Mouse (Mus musculus) 3134 (cell line): ENCODE data around the gene Arhgap25.

ENCODE experiments used
- DNase-seq: peaks from one replicate; pipeline ENCODE4 v3.0.0-alpha.2; 2011; ENCODE audit warnings: low spot score; ENCODE audit not compliant: insufficient read length; ENCODE audit errors: extremely low read depth

Gene Arhgap25

DNA sequence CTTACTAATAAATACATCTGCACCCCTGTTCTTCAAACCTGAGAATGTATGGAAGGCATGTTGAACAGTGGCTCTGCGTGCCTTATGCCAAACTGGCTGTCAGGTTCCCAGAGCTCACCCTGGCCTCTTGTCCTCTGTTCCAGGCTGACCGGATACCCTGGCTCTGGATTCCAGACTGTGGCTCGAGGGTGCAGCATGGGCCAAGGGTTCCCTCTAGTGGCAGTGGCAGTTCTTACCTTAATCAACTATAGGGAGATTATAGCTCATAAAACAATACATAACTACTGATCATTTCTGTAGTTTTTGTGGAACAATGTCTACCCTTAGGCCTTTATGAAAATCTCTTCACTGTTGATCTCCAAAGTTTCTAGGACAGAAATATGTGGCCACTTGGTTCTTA is 82.0 kb downstream of the Arhgap25 start:
- DNase-seq: no peak

DNA sequence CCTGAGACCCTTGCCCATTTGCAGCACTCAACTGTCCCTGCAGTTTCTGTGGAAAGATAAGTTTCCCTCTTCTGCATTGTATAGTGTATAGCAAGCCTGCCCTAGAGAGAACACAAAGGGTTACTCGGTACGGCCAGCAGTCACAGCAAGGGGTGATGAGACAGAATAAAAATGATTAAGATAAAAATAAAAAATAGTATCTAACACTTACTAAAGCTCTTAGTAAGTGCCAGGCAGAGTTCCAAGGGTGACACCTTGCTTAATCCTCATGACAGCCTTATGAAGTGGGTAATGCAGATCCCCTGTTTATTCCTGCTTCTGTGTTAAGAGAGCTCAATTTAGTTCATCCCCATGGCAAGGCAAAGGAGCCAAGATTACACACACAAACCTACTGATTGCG is 83.5 kb downstream of the Arhgap25 start:
- DNase-seq: no peak

DNA sequence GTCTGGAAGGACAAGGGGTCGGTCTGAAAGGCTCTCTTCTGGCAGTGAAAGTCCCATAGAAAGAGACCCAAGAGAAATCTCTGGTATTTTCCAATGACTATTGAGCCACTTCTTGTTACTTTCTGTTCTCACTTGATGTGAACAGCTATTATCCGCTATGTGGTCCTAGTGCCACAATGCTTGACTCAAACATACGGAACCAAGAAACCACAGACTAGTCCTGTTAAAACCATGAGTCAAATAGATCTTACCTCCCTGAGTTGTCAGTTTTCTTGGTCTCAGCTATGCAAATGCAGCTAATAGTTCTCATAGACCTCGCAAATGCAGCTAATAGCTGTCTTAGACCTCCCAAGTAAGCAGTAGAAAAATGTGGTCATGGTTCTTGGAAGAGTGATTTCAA is 85.8 kb downstream of the Arhgap25 start:
- no peak for DNase-seq

DNA sequence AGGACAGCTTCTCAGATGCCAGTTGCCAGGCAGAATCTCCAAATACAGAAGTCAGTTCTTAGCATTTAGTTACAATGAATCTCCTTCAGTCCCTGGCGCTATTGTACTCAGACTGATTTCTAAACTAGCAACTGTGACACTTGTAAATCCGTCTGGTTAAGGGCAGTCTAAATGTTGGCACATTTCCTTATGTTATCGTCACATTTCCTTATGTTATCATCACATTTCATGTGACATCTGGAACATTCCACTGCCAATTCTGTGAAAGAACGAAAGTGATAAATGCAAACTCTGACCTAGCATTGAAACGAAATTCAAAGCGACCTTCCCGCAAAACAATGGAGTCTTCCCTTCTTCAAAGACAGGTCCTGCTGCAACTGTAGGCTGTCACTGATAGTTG is 87.8 kb downstream of the Arhgap25 start:
- DNase-seq: no peak

- DNase-seq: no peak
Measured at GRCm38 (mm10) chr6:87443253-87443652, 89.8 kb downstream of the Arhgap25 start.

DNA sequence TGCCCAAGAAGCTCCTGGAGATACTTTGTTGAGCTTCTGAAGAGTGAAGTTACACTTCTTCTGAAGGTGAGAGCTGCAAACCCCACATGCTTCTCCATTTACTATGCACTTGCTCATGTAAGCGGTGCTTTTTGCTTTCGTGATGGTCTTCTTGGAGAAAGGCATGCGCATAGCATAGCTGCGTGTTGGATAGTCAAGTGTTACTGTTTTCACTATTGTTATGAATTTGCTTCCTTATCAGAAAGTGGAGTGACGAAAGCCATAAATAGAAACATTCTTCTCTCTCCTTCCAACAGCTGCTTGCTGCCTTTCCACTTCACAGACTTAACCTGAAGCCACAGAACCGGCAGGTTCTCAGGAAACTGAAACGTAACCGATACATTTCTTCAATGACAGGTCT is 96.3 kb downstream of the Arhgap25 start:
- DNase-seq: no peak

DNA sequence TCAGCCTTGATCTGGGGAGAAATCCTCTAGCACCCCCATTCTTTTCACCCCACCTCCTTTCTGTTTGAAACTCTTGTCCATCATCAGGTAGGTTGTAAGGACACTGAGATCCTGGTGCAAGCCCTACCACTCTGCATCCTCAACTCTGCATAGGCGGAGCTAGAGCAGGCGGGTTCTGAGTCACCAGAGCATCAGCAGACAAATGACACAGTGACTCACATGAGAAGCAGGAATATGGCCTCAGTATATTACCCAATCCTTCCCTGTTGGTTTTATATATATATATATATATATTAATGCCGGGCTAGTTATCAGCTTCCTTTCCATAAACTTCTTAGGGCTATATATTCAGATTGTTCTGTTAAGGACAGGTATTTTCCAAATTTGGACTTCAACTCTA is 97.3 kb downstream of the Arhgap25 start:
- no peak for DNase-seq

DNA sequence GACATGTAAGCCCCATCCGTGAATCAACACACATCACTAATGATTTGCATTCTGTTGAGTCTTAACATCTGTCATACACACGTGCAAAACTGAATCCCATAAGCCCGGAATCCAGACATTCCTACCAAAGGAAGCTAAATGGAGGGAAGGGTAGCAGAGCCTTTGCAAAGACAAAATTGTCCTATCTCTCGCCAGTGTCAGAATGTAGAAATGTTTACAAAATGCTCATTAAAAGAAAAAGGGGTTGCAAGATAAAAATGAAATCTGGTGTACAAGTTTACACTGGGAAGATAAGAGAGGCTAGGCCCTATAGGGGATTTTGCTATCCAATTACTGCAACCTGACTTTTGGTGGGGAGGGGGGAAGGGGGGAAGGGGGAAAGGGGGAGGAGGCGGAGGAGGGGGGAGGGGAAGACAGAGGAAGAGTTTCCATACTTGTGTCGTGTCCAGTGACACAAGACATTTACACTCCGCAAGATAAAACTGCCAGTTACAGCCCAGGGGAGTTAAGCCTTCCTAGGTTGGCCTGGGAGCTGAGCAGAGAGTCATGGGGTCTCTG is 104.5 kb downstream of the Arhgap25 start, which contains the start of gene Bmp10:
Gene Bmp10, plus strand, starts transcription at position 508 of the 558 bp plus-strand sequence.
- DNase-seq: no peak

DNA sequence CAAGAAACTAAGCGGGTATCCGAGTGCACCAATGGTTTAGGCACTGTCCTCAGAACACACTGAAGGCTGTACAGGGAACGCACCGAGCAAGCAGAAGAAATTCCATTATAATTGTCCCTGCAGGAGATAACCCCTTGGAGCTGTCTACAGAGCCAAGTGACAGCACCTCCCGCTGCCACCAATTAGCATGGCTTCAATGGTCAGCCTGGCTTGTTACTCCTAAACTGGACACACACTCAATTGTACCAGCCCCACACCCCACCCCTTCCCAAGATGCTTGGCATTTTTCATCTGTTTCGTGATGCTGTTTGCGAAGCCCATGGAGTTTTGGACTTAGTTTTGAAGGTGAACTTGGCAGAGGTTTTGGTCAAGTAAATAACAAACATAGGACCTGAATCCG is 105.4 kb downstream of the Arhgap25 start:
- no peak for DNase-seq

- no peak for DNase-seq
Measured at GRCm38 (mm10) chr6:87426954-87427353, 106.1 kb downstream of the Arhgap25 start.

DNA sequence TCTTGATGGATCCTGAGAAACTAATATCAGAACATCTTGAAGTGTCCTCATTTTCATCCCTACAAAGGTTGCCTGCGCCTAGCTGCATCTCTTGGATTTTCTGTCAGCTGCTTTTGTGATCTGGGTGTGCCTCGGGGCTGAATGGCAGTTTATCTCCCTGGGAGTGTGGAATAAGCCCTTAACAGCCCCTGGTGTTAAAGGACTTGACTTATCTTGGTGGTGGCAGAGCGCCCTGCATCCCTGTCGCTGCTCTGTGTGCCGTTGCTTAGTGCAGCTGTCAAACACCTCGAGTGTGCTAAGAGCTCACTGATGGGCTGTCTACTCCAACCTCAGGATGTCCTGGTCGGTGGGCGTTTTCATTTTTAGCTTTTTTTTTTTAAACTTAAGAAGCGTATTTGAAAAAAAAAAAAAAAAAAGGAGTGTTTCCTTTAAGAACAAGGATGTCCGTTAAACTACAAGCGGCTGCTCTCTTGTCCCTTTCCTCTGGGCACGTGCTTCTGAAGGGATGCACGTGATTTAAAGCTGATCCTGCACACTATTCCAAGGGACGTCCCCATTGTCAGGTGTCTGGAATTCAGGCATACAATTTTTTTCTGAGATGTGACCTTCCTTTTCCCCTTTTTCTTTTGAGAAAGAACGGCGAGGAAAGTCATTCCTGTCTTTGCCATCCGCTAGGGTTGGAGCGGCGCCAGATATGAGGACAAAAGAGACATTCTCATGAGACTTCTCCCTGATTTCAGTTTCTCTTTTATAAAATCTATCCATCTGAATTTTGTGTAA is 108.8 kb downstream of the Arhgap25 start:
- DNase-seq: no peak

DNA sequence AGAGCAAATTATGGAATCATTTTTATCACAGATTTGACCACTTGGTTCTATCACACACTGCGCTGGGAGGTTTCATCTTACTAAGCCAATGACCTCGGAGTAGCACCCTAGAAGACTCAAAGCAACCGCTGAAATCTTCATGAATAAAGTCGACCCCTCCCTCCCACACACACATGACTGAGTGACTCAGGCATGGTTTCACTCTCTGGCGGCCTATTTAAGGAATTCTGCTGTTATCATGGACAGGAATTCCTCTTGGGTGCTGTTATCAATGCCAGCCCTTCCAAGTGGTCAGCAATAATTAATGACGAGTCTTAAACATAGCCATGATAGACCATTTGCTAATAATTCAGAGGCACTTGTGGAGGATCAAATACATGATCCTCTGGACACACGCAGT is 110.8 kb downstream of the Arhgap25 start:
- DNase-seq: no peak

DNA sequence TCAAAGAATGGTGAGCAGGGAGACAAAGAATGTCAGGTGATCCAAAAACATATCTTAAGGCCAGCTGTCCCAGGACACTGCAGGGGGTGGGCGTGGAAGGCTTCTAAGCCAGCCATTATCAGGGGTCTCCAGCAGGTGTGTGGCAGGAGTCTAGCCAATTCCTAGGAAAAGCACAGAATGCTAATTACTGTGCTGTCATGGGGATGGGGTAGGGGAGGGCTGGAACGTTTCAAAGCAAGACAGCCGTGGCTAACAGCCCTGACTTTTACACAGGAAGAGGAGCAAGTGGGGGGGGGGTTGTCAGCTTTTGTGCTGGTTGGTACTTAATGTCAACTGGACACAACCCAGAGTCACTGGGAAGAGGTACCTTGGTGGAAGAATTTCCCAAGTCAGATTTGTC is 121.0 kb downstream of the Arhgap25 start:
- DNase-seq: no peak
